Mouse (Mus musculus): ENCODE measurements at regions not wholly inside any gene's neighbourhood (a gene's known extent, or its start where the extent isn't known, plus 50 kb on each side); places are given as distances from the start of the nearest gene placed in this dataset.

DNA sequence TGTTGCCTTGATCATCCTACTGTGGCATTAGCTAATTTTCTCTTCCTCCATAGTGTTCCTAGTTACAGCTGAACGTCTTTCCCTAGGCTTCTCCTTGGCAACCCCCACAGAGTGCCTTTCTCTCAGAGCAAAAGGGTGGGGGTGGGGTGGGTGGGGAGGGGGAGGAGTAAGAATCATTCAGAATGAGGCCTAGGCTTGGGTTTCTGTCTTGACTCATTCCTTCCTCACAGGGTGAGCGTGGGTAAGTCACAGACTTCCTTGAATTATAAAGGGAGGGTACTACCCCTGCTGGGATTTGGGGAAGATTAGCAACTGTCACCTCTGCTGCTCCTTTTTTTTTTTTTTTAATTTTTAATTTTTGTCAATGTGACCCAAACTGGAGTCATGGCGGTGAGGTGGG, 114.5 kb downstream of the Dhx35 start:
- no peak for DNase-seq

DNA sequence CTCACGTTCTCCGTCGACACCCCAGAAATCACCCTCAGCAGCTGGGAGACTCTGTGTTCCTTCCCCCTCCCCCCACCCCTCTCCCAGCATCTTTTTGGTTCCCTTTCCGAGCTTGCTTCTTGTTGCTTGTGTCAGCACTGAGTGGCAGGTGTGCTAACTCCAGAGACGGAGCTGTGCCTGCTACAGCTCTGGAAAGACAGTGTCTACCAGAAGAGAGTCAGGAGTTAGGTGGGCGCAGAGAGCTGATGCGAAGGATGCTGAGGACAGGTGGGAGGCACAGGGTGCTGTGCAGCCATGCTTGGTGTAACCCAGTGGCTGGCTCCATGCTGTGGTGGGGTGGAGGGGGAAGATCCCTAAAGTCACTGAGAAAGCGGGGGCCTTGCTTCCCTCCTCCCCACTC, 115.7 kb downstream of the Dhx35 start:
- DNase-seq: no peak

DNA sequence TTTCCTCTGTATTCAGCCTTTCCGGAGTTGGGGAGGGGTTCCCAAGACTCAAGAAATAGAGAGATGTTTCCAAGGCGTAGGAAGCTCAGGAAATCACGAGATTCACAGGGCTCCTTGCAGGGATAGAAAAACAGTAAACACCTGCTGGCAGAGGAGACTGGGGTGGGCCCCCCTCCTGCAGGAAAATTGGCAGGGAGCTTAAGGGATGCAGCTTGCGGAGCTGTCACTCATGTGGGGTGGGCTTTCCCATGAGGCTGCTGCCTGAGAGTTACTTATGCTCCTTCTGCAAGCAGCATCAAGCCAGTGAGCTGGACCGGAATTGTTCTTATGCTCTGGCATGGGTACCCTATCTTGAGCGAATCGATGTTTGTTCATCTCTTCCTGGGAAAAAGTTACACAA, 116.6 kb downstream of the Dhx35 start:
- no peak for DNase-seq

DNA sequence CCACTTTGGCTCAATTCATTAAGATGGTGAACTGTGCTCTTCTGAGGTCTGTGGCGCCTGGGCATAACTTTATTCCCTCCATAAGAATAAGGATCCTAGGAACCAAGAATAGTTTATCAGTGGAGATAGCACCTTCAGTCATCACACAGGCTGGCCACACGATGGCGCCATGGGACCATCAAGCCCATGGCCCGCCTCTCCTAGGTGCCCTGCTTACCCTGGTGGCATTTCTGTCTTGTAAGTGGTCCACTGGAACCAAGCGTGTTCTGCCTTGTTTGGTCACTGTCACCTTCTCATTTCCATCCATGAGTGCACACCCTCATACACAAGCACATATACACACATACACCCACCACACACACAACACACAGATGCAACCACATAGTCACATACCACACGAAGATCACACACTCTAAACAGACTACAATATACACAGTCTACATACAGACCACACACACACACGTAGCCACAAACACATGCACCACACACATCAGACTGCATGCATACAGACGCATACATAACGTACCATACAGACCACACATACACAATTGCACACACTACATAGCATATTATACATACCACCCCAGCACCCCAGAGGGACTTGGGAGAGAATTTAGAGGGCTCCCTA, 118.1 kb downstream of the Dhx35 start:
- peak; percentile 63 for DNase-seq

DNA sequence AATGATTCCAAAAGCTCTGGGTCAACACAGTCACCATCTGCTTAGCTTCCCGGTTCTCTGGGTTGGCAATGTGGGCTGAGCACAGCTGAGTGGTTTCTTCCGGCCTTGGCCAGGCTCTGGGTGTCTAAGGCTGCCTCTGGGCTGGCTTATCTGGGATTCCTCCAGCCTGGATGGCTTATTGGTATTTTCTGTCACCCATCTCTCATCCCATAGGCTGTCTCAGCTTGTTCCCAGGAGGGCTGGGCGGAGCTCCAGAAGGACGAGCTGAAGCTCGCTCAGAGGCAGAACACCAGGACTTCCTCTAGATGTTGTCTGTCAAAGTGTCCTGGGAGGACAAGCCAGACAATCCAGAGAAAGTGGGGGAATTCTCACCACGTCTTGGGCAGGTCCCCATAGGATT, 122.8 kb downstream of the Dhx35 start:
- peak; percentile 39 for DNase-seq

DNA sequence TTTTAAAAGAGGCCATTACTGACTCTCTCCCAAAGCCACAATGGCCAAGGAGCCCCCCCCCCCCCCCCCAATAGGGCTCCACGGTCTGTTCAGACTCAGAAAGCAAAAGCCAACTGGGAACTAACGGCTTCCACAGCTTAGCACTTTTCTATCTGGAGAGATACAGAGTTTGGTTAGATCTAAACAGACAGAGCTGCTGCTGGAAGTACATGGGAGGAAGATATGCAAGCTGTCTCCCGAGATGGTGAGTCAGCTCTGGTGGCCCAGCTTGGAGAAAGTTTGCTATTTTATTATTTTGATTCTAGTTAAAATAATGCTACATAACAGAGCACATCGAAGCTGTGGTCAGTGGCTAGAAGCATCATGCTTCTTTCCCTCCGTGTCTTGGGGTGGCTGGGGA, 123.7 kb downstream of the Dhx35 start:
- no peak for DNase-seq

DNA sequence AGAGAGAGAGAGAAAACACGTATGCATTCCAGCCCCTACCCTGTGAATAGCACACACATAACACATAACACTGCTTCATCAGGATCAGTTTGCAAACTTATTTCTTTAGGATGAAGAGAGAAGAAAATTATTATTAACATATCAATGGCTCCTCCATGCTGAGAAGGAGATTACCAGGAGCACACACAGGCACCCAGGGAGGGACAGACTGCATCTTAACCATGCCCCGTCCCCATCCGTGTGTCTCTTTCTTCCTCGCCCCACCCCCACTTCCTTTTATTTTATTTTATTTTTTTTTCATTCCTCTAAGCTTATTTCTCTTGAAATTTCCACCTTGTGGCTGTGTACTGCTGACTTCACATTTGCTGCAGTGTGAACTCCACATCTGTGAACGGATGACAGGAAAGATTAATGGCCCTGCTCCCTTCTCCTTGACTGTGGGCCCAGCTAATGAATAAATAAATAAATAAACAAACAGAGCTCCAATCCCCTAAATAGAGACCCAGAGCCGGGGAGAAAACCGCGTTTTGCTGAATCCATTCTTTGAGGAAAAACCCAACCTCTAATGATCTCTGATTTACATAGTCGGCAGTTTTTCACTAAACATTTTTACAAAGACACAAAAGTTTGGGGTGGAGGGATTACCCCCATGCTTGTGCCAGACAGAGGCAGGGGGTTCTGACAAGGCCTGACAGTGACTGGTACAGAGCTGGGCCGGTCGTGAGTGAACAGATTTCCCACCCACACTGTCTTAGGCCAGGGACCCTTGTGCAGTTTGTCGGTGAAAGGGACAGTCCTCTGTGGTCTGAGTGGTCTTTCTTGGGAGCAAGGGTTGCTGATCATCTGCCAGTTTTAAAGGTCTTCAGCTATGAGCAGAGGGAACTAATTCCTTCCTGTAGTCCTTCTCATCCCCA, 127.0 kb downstream of the Dhx35 start:
- no peak for DNase-seq

DNA sequence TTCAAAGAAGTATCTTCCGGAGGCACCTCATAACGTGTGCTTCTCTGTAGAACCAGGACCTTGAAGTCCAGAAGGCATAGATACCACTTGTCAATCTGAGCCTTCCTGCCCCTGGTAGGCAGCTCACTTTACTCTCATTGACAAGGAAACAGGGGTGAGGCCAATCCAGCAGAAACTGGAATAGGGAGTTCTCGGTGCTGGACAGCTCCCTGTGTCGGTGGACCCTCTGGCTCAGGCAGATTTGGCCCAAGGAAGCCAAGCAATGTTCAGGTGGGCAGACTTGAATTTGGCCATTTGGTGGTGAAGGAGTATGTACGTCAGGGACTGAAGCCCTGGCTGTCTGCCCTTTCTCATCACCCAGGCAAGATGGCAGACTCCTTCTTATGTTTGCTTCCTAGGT, 128.2 kb downstream of the Dhx35 start:
- no peak for DNase-seq

DNA sequence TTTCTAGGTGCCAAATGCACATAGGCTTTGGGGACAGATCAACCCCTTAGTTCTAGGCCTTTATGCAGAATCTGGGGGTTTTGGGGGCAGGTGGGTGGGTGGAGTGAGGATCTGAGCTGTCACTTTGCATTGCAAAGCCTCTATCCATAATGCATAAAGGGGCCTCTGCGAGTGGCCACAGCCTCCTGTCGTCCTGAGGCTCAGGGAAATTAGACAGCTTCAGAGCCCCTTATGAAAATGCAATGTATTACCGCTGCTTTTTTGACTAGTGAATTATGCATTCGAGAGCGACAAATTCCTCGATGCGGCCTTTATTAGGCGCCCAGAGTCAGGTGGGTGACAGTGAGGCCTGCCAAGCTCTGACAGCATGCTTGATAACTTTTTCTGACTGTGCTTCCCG, 134.9 kb downstream of the Dhx35 start:
- DNase-seq: no peak

DNA sequence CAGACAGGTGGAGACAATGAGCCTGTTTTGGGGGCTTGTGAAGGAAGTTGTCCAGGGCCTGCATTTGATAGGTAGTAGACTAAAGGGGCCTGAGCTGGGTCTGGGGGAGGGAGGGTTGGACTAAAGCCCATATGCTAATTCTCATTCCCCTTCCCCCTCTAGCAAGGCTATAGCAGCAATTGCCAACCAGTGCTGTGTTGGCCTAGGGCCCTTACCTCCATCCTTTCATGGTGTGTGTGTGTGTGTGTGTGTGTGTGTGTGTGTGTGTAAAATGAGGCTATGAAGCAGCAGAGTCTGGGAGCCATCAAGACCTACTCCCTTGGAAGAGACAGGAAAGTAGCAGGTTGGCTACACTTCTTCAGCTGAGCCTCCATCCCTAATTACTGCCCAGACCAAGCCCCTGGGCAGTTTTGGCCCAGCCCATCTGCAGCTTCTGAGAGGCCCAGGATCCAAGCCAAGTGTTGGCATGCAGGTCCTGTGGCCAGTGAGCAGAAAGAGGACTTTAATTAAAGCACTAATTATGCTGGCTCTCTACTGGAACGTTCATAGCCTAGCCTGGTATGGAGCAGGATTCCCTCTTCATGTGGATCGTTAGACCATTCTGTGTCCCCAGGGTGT, 143.4 kb downstream of the Dhx35 start:
- DNase-seq: peak; percentile 28

DNA sequence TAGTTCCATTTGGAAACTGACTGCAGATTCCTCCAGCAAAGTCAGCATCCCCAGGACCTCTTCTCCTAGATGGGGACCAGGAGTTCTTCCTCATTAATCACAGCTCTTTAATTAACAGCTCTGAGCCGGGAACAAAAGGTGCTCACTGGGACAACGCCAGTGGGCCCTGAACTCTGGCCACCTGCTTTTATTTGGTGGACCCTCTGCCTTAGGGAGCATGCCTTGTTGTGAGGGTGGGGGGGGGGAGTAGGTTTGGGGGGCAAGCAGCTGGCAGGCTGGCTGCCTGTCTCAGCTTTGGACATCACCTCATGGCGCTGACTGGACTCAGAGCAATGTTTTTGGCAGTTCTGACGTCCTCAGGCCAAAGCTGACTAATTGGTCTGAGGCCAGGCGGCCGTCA, 154.8 kb downstream of the Dhx35 start:
- no peak for DNase-seq

DNA sequence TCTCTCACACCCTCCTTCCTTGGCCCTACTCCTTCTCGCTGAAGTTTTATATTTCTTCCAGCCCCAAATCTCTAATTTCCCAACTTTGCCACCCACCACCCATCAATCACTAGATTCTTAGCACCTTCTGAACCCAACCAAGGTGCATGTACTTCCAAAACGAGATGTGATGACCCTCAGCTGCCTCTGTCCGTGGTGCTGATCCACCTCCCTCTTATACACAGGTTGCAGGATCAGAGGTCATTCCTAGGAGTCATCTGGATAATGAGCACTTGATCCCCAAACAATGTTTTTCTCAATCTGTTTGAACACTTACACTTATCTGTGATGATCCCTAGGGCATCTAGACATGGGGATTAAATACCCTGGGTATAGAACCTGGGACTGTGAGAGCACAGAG, 156.5 kb downstream of the Dhx35 start:
- no peak for DNase-seq

DNA sequence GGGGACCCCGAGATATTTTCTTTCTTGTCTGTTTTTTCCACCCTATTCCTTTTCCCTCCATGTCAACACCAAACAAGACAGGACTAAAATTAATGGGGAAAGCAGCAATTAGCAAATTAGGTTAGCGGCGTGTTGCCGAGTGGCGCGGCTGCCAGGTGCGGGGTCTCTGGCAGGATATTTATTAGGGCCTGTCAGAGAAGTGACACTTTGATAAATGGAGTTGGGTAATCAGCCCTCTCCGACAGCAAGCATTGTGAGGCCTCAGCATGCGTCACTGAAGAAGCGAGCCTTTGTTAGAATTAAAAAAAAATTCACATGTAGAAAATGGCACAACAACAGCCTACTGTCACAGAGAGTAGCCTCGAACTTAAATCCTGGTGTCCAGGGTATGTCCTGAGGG, 162.3 kb downstream of the Dhx35 start:
- no peak for DNase-seq

DNA sequence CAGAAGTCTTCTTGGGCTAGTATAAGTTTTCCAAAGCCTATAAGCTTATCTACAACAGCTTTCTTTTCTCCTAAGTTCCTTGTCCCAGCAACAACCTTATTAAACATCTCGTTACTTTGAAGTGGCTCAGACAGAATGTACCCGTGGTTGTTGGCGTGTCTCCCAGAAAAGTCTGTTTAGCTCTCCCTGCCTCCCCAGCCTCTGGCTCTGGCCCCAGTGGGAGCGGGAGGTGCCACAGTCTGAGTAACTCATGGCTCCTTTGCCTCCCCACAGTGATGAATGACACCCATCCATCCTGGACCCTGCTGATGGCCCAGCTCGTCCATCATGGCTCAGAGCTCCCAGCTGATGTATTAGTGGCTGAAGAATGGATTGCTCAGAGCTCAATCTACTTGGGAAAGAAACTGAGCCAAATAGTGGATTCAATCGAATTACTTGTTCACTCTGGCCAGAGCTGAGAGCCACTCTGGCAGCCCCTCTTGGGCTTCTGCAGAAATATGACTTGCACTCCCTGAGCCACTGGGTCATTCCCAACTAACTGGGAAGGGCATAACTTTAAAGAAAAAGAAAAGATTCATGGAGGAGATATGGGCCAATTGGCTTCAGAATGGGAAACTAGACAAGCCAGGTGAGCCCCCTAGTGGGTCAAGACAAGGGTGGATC, 170.5 kb downstream of the Dhx35 start:
- peak; percentile 75 for DNase-seq

DNA sequence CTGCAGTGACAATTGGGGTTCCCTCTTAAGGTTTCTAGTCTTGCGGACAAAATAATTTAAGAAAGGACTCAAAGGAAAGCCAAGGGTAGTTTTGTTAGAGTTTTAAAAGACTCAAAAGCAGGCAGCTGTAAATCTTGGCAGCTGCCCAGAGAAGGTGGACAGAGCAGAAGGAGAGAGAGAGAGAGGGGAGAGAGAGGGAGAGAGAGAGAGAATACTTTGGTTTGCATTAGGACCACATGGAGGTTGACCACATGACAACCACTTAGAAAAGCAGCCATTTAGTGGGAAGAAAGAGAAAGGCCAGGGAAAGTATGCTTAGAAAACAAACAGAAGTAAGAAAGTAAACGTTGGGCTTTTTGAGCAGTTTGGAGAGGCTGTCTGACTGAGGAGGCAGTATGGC, 177.6 kb downstream of the Dhx35 start:
- no peak for DNase-seq

DNA sequence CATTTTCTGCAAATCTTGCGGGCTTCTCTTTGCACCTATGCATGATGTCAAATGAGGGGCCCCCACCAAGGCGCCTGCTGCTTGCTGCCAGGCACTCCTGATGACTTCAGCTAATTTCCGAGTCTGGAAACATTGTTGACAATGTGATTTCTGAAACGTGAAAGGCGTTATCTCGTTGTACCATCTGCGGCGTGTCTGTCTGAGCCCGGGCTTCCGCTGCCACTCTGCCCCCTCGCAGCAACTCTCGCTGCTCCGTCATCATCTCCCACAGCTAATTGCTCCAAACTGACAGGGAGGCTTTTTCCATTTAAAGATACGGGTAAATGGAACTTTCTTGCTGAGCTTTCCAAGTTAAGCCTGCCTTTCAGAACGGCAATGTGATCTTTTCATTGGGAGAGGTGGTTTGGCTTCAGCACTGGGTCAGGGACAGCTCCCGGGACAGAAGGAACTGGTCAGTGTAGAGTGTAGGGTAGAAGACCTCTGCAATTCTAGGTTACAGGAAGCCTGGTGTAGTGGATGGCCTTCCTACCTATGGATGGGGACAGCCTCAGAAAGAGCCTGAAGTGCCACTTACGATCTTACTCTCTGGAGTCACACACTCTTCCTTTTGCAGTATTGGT, 191.0 kb downstream of the Dhx35 start:
- peak; percentile 8 for DNase-seq

DNA sequence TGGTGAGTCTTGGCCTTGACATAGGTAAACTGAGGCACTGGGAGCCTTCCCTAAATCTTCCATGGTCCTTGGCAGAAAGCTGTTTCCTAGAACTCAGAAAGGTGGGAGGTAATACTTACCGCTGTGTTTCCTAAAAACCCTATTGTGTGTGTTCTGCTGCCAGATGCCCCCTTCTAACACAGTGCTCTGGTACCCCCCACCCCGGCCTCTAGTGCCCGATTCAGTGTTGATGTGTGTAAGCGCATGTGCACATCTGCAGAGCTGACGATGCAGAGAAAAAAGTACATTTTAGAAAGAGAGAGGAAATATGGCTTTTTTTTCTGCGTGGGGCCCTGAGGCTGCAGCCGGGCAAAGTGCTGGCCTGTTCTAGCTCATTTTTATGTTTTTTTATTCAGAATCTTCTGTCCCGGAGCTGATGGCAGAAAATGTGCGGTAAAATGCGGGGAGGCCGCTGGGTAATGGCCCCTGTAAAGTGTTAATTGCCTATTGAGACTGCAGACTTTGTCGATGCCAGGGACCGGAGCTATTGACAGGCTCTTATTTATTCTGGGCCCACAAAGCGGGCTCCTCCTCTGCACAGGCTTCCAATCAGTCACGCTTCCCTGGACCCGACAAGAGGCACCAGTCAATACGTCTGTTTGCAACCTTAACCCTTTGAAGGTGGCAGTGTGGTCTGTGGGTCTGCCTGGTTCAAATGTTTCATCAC, 208.0 kb downstream of the Dhx35 start:
- no peak for DNase-seq

DNA sequence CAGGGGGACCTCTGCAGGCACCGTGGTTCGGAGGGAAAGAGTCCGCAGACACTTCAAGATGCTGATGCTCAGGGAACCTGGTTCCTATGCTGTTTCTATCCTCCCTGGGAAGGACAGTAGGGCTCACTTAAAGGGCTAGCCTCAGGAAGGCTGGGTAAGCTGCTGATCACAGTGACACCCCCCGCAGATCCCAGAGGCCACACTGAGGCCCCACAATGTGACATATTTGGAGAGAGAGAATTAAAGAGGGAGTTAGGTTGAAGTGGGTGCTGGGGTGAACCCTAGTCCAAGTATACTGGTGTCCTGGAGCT, 208.5 kb downstream of the Dhx35 start:
- DNase-seq: no peak

DNA sequence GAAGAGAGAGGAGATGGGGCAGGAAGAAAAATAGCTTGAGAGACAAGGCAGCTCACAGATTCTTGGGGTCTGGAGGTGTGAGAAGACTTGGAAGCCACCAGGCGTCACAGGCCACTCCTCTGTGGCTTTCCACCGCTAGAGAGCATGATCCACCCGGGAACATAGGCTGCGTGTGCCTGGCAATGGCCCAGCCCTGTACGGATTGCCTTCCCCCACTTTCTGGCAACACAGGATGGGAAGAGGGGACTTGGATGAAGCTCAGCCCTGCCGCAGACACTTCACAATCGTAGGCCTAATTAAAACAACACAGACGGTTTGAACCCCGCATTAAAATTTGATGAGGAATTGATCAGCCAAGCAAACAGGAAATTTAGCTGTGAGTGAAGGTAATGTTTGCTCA, 209.8 kb downstream of the Dhx35 start:
- peak; percentile 23 for DNase-seq

DNA sequence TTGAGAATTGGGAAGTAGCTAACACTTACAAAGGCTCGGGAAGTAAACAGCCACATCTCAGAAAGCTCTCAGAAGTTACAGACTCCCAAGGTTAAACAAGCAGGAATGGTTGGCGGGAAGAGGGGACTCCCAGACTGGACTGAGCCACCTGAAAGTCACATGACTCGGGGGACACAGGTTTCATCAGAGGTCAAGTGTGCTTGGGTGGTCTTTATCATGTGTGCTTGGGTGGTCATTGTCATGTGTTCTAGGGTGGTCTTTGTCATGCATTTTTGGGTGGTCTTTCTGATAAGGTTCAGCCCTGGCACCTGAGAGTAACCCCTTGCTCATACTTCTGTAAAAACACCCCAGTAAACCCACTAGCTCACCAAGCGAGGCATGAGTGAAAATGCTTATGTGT, 218.1 kb downstream of the Dhx35 start:
- DNase-seq: no peak

DNA sequence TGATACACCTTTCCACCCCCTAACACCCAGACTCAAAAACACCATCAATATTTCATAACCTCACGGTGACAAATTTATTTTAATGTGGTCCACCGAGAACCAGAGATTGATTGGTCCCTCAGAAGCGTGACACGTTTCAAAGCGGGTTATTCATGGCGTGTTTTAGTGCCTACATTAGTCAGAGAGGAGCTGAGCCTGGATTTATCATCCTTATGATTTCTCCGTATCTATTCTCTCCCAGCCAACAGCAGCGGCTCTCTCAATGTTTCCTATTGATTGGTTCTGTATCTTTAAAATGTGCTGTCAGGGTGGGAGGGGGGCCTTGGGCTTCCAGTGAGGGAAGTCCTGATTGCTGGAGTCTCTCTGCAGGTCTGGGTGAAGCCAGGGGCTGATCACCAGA, 219.9 kb downstream of the Dhx35 start:
- no peak for DNase-seq

DNA sequence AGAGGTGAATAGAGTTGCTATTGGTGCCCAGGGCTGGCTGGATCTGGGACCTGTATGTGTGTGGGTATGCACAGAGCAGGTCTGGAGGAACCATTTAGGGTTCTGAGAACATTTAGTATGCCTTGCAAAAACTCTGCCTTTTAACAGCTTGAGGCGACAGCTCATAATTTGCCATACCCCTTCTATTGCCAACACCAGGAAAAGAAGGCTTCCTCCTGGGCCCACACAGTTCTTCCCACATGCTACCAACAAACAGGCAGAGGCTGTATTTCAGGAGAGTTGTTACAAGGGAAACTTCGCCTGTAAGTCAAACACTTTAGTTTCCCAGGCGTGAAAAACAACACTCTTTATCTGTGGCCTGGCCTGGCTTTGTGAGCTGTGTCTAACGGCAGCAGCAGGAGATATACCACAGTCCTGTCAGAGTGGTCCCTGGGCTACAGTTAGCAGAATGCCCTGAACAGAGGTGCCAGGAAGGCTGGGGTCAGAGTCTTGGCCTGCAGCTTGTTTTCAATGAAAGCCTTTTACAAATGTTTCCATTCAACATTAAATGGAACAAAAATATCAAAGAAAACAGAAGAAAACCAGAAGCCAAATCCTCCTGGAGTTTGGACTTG, 225.4 kb downstream of the Dhx35 start:
- no peak for DNase-seq

Measured in right cerebral cortex, postnatal 14 days (tissue).